Mouse (Mus musculus): ENCODE data around the gene Gm28372. TPM values are rescaled to one million over a fixed set of nuclear protein-coding genes. Genes with fewer than 3 reads are reported as not detected.

The Gm28372 gene
- polyA plus RNA-seq, 1 experiment = not detected

DNA sequence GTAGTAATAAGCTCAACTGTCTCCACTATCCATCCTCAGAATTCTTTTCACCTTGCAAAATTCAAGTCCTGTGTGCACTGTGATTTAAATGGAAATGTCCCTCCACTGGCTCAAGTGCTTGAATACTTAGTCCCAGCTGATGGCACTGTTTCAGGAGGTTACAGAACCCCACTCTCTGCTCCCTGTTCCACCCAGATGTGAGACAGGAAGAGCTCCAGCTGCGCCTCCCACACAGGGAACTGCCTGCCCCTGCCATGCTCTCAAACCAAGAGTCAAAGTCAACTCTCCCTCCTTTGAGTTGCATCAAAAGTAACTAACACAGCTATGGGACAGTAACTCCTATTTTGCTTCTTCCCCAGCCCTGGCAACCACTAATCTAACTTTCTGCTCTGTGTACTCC is 18.8 kb upstream of the Gm28372 start:
- 57% methylated on average over 1 of the region's 1 CpGs for WGBS
- no peaks in the 10 kb centered on the region for H3K4me1 ChIP-seq (ENCODE audit: control insufficient read depth, insufficient read depth, low read length)
- no peak overlapping the region for H3K4me3 ChIP-seq (replicated peaks; ENCODE audit: extremely low read depth, low read depth, low read length)
- no peak for DNase-seq
- TF ChIP-seq CTCF (IDR thresholded peaks at IDR 0.05; ENCODE audit: insufficient read depth, low read length) (no peak), POLR2A (IDR thresholded peaks at IDR 0.05; ENCODE audit: borderline replicate concordance, extremely low read depth, low read depth, low read length) (no peak)

DNA sequence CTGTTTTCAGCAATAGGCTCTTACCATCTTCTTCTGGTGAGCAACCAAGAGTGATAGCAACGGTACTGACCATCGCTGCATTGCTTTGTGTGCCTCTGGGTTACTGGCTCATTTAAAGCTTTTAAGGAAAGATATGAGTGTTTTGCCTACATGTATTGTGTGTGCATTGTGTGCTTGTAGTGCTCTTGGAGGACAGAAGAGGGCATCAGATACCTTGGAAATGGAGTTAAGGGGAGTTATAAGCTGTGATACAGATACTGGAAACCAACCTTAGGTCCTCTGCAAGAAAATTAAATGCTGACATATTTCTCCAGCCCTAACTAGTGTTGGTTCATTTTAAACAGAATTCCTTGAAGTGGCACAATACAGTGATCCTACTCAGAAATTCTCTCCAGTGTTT is 16.2 kb upstream of the Gm28372 start:
- H3K4me3 ChIP-seq (replicated peaks; ENCODE audit: extremely low read depth, low read depth, low read length) = no peak overlapping the region
- TF ChIP-seq CTCF (IDR thresholded peaks at IDR 0.05; ENCODE audit: insufficient read depth, low read length) = no peak
- TF ChIP-seq POLR2A (IDR thresholded peaks at IDR 0.05; ENCODE audit: borderline replicate concordance, extremely low read depth, low read depth, low read length) = no peak
- DNase-seq = no peak
- no peaks in the 10 kb centered on the region for H3K4me1 ChIP-seq (ENCODE audit: control insufficient read depth, insufficient read depth, low read length)
- 77% methylated on average over 2 of the region's 2 CpGs for WGBS

DNA sequence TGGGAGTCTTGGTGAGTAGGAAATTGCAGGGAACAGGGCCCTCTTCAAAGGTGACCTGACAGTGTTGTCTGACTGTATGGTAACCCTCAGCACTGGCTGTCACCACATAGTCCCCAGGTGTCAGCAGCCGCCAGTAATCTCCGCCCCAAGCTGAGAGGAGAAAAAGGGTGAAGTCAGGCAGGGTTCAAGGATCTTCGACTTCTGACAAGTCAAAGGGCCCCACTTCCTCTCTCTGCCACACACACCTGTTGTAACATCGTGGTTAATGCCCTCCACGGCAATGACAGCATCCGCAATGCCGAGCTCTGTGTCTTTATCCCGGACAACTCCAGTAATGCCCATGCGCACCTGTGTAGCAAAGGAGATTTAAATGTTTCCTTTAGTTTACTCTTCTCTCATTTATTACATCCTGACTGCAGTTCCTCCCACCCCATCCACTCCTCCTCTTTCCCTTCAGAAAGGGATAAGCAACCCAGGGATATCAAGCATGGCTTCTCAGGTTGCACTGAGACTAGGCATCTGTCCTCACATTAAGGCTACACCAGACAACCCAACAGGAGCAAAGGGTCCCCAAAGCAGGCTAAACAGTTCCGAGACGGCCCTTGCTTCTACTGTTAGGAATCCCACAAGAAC is 13.9 kb upstream of the Gm28372 start:
- no peak for TF ChIP-seq POLR2A (IDR thresholded peaks at IDR 0.05; ENCODE audit: borderline replicate concordance, extremely low read depth, low read depth, low read length)
- TF ChIP-seq CTCF (IDR thresholded peaks at IDR 0.05; ENCODE audit: insufficient read depth, low read length) = no peak
- Histone ChIP-seq H3K4me1 (ENCODE audit: control insufficient read depth, insufficient read depth, low read length) (no peaks in the 10 kb centered on the region), H3K4me3 (replicated peaks; ENCODE audit: extremely low read depth, low read depth, low read length) (no peak overlapping the region)
- no peak for DNase-seq
- 77% methylated on average over 11 of the region's 11 CpGs for WGBS

DNA sequence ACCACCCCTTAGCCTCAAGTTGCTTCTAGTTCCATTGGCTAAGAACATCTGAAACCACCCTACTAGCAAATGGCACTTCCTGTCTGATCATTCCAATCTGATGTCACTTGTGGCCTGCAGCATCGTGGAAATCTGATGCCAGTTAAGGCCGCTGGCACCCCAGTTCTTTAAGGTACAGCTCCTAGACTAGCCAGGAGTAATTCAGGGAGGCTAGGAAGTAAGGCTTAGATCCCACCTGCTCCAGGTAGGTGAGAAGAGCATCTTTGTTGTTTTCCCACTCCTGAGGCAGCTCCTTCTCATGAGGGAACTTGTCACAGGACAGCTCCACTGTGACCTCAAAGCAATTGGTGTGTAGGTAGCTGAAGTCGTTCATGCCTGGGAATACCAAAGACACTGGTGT is 12.2 kb upstream of the Gm28372 start:
- Histone ChIP-seq H3K4me1 (ENCODE audit: control insufficient read depth, insufficient read depth, low read length) (no peaks in the 10 kb centered on the region), H3K4me3 (replicated peaks; ENCODE audit: extremely low read depth, low read depth, low read length) (no peak overlapping the region)
- no peak for DNase-seq
- TF ChIP-seq POLR2A (IDR thresholded peaks at IDR 0.05; ENCODE audit: borderline replicate concordance, extremely low read depth, low read depth, low read length) (no peak), CTCF (IDR thresholded peaks at IDR 0.05; ENCODE audit: insufficient read depth, low read length) (no peak)
- WGBS = 80% methylated on average over 3 of the region's 3 CpGs

DNA sequence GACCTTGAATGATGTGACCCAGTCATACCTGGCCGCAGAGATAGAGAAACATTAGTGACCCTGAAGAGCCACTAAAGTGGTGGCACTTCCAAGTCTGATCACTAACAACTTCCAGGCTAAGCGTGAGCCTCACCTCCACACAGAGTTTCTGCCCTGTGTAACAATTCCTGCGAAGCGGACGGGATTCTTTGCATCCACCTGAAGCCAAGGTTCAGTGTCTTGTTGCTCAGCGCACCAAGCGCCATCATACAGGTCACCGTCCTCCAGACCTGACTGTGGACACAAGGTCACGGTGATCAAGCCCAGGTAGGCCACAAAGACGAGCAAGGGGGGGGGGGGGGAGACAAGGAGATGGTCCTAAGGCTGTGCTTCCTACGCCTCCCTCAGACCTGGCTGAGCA is 9.3 kb upstream of the Gm28372 start:
- no peak for DNase-seq
- H3K4me3 ChIP-seq (replicated peaks; ENCODE audit: extremely low read depth, low read depth, low read length) = no peak overlapping the region
- H3K4me1 ChIP-seq (ENCODE audit: control insufficient read depth, insufficient read depth, low read length) = no peaks in the 10 kb centered on the region
- WGBS = 94% methylated on average over 11 of the region's 11 CpGs
- TF ChIP-seq CTCF (IDR thresholded peaks at IDR 0.05; ENCODE audit: insufficient read depth, low read length) (no peak), POLR2A (IDR thresholded peaks at IDR 0.05; ENCODE audit: borderline replicate concordance, extremely low read depth, low read depth, low read length) (no peak)

DNA sequence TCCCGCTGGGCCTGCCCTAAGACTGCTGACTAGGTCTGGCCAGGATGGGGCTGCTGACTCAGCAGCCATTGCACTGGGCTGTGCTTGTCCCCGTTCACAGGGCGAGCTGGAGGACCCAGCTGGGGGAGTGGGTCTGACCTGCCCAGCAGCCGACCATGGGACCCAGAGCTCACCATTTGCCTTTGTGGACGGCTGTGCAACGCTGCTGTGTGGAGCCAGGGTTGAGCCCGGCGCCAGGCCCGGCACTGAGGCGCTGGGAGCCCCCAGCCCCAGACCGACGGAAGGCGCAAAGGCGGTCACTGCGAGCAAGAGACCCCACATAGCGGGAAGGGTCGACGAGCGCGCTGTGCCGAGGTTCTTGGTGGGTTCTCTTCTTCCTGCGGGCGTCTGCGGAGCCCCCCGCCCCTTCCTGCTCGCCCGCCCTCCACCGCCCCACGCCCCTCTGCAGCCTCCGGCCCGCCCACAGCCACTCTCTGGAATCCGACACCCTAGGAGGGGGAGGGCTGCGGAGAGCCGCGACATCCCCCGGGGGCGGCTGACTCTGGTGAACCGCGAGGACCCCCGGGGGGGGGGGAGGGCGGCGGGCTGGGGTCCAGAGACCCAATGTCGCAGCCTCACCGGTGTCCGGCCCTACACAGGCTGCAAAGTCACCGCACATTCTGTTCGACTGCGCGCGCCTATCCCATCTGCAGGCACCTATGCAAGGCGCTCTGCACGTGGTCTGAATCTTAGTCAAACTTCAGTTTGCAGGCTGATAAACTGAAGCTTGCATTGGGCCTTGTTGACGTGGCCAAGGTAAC is 7.7 kb upstream of the Gm28372 start, which contains the start of gene Cpxm1:
Gene Cpxm1 (minus strand): TSS at position 389 of the 800 bp plus-strand sequence.
- 3% methylated on average over 49 of the region's 53 CpGs for WGBS
- TF ChIP-seq POLR2A (IDR thresholded peaks at IDR 0.05; ENCODE audit: borderline replicate concordance, extremely low read depth, low read depth, low read length) (no peak), CTCF (IDR thresholded peaks at IDR 0.05; ENCODE audit: insufficient read depth, low read length) (no peak)
- Histone ChIP-seq H3K4me1 (ENCODE audit: control insufficient read depth, insufficient read depth, low read length) (no peaks in the 10 kb centered on the region), H3K4me3 (replicated peaks; ENCODE audit: extremely low read depth, low read depth, low read length) (peak within 1 kb of the TSS; percentile 29)
- no peak for DNase-seq

DNA sequence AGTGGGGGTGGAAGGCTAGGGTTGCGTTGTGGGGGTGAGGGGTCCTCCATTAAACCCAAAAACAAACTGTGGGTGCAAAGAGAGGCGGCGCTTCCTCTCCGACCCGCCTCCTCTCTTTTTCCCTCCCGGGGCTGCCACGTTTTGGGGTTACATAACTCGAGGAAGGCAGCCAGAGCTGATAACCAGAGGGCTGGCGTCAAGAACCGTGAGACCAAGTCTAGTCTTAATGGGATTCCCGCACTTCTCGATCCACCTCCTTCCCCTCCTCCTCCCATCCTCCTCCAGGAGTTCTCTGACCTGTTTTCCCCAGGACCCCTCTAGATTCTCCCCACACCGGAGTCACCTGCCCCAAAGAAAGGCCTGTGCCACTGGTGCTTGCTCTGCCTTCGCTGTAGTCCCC is 6.9 kb upstream of the Gm28372 start:
- Histone ChIP-seq H3K4me3 (replicated peaks; ENCODE audit: extremely low read depth, low read depth, low read length) (no peak overlapping the region), H3K4me1 (ENCODE audit: control insufficient read depth, insufficient read depth, low read length) (no peaks in the 10 kb centered on the region)
- WGBS = 16% methylated on average over 14 of the region's 14 CpGs
- peak; percentile 21 for DNase-seq
- TF ChIP-seq POLR2A (IDR thresholded peaks at IDR 0.05; ENCODE audit: borderline replicate concordance, extremely low read depth, low read depth, low read length) (no peak), CTCF (IDR thresholded peaks at IDR 0.05; ENCODE audit: insufficient read depth, low read length) (no peak)

DNA sequence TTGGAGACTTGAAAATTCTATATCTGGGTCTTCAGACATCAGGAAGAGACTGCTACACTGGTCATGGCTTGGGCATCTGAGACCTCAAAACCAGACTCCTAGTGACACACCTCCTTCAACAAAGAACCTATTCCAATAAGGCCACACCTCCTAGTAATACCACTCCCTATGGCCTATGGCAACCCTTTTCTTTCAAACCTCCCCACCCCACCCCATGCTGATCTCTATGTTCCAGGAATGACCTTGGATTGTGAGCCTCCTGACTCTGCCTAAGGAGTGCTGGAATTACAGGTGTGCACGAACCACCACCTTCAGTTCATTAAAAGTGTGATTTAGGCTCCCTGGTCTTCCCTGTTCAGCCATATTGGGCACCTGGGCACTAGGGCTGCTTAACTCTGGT is 5.0 kb upstream of the Gm28372 start:
- TF ChIP-seq CTCF (IDR thresholded peaks at IDR 0.05; ENCODE audit: insufficient read depth, low read length) = no peak
- no peak for TF ChIP-seq POLR2A (IDR thresholded peaks at IDR 0.05; ENCODE audit: borderline replicate concordance, extremely low read depth, low read depth, low read length)
- H3K4me3 ChIP-seq (replicated peaks; ENCODE audit: extremely low read depth, low read depth, low read length) = no peak overlapping the region
- WGBS = 94% methylated on average over 1 of the region's 1 CpGs
- DNase-seq = no peak
- no peaks in the 10 kb centered on the region for H3K4me1 ChIP-seq (ENCODE audit: control insufficient read depth, insufficient read depth, low read length)

DNA sequence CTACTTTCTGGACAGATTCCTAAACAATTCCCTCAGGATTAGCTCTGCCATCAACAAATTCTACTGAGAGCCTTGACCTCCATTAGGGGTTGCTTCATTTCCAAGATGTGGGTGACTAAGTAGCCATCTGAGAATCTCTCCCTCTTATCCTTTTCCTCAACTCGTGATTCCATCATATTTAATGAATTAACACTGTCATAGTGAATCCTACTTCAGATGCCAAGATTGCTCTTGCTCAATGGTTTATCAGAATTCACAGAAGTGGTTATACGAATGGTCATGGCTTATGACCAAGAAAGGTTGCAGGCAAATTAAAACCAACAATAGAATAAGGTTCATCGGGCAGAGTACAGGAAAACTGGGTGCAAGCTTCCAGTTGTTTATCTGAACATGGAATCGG is 3.1 kb upstream of the Gm28372 start:
- WGBS = 63% methylated on average over 4 of the region's 4 CpGs
- Histone ChIP-seq H3K4me1 (ENCODE audit: control insufficient read depth, insufficient read depth, low read length) (no peaks in the 10 kb centered on the region), H3K4me3 (replicated peaks; ENCODE audit: extremely low read depth, low read depth, low read length) (no peak overlapping the region)
- TF ChIP-seq POLR2A (IDR thresholded peaks at IDR 0.05; ENCODE audit: borderline replicate concordance, extremely low read depth, low read depth, low read length) (no peak), CTCF (IDR thresholded peaks at IDR 0.05; ENCODE audit: insufficient read depth, low read length) (no peak)
- no peak for DNase-seq

DNA sequence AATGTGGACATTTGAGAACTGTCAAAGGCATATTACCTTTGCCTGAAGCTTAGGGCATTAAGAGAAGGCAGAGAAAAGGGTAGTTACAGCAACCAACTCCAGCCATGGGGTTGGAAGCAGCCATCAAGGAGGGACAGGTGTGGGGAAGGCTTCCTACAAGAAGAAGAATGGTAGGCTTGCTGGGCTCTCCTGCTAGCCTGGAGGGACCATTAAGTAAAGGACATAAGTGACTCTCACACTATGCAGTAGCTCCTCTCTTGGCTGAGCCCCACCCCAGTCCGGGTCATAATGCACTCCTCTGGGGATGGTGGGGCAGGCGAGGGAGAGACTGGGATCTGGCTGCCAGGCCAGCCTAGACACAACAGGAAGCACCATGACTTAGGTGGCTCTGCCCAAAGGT is 1.1 kb downstream of the Gm28372 start, which contains the start of gene Tmem239:
Gene Tmem239 (plus strand): TSS at position 301 of the 400 bp plus-strand sequence.
- TF ChIP-seq POLR2A (IDR thresholded peaks at IDR 0.05; ENCODE audit: borderline replicate concordance, extremely low read depth, low read depth, low read length) = no peak
- TF ChIP-seq CTCF (IDR thresholded peaks at IDR 0.05; ENCODE audit: insufficient read depth, low read length) = no peak
- 82% methylated on average over 2 of the region's 2 CpGs for WGBS
- no peak for DNase-seq
- H3K4me1 ChIP-seq (ENCODE audit: control insufficient read depth, insufficient read depth, low read length) = no peaks in the 10 kb centered on the region
- H3K4me3 ChIP-seq (replicated peaks; ENCODE audit: extremely low read depth, low read depth, low read length) = no peak within 1 kb of the TSS
